Mouse (Mus musculus) olfactory bulb, adult 2 months (tissue): ENCODE measurements around the gene Gm17304.

Source experiments
- CTCF ChIP-seq: fragments of 200-500 bp; IDR thresholded peaks from 2 replicates; pipeline ENCODE4 v1.5.1; 2012; ENCODE audit warnings: low read depth, mild to moderate bottlenecking, low read length, moderate library complexity; ENCODE audit not compliant: insufficient read depth
- POLR2A ChIP-seq: fragments of 200-500 bp; IDR thresholded peaks from 2 replicates; pipeline ENCODE4 v1.6.1; 2012; ENCODE audit warnings: mild to moderate bottlenecking, low read depth, low read length, moderate library complexity; ENCODE audit not compliant: insufficient read depth

DNA sequence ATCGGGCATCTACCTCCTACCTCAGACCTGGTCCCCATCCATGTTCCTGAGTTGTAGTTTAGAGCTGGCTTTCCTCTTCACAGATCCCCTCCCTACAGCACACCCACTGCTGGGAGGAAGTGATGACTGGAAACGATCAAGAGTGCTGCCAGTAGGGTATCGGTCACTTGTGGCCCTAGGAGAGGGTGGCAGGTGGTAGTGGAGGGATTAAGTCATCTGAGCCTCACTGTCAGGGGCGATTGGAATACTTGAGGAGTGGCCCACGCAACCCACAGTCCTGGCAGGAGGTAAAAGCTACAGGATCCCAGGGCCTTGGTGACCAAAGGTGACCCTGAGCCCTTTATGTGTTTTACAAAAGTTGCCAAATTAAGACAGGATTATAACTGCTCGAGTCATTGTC lies 42.9 kb upstream of the Gm17304 start:
- no peak for TF ChIP-seq CTCF
- no peak for TF ChIP-seq POLR2A
